Mouse (Mus musculus): Measurements from ENCODE around the gene Zfp366.

DNA sequence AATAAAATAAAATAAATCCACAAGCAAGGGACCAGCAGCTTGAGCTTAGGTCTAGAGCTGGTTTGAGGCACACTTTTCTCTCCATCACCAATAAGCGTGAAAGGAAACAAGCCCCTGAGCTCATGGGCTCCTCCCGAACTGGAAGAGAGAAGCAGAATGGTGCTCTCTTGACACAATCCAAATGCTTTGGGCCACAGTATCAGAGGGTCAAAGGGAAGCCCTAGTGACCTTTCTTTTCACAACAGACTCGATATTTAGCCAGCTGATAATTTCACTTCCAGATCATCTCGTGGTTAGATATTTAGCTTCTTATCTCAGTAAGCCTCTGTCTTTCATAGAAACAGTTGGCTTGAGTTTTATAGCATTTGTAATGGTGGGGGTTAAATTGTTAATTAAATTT lies 12.2 kb downstream of the Zfp366 start:
- TF ChIP-seq CTCF (conservative IDR thresholded peaks at IDR 0.05 in 1 of 2, IDR thresholded peaks at IDR 0.05 in 1 of 2; ENCODE audit: low read depth in 2 of 2, low read length in 2 of 2) (no peak), USF1 (IDR thresholded peaks at IDR 0.05; ENCODE audit: low read depth, low read length) (no peak)
